Mouse (Mus musculus) MEL-GATA-1-ER (cell line): Measurements from ENCODE around the gene Siah1a.

Source experiments
- DNase-seq: peaks from one replicate; pipeline ENCODE4 v3.0.0-alpha.2; 2012; ENCODE audit warnings: low read depth; ENCODE audit errors: extremely low read depth

Siah1a gene

GRCm38 (mm10) chr8:86745221-86745934, at the start of gene Siah1a, which contains the start of gene Gm10638:
TSS of gene Siah1a (minus strand) at chr8:86745934.
TSS of gene Gm10638 (plus strand) at chr8:86745699.
- no peak for DNase-seq

DNA sequence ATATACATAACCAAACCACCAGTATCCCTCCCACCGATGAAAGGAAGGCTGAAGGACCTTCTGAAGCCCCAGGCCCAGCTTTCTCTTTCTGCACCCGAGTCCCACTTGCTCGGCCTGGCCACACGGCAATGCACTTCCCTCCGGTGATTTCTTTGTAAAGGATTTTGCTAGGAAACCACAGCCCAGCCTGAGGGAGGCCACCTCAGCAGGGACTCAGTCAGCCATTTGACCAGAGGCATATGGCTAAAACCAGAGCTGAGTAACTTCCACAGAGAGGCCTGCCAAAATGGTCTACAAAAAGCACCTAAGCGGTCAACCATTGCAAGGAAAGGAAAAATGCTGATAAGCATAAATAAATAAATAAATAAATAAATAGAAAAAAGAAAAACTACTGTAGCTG, 49.0 kb upstream of the Siah1a start:
- DNase-seq = no peak

DNA sequence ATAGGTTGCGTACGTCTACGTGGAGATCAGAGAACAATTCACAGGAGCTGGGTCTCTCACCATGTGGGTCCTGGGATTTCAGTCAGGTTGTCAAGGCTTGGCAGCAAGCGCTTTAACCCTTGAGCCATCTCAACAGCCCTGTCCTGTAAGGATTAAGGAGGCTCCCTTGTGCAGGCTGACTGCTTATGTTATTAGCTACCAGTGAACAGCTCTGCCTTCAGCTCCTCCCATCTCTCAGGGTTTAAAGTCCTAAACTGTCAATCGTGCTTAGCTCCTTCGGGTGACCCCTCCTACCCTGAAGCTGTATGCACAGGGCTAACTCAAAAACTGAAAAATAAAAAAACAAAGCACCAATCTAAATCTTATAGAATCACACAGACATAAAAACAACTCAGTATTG, 45.8 kb upstream of the Siah1a start:
- no peak for DNase-seq

GRCm38 (mm10) chr8:86789576-86789975, 43.8 kb upstream of the Siah1a start:
- no peak for DNase-seq

GRCm38 (mm10) chr8:86787891-86788420, 42.2 kb upstream of the Siah1a start:
- no peak for DNase-seq

- DNase-seq = no peak
These were observed 40.8 kb upstream of the Siah1a start for GRCm38 (mm10) chr8:86786498-86786897.

DNA sequence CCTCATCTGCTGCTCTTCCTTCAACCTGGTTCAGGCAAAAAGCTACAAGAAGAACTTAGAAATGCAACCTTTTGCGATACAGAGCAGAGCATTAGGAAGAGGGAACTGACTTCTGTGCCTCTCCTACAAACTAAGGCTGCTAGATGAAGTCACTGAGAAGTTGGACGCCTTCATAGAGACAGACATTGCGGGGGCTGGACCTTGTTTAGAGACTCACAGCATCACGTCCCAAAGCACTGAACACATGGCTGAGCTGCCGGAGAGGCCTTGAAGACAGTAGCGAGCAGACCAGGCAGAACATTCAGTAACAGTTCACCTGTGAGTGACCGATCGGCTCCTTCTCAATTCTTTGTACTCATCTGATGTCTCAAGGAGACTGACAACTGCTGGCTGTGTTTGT, 35.4 kb upstream of the Siah1a start:
- DNase-seq = no peak

DNA sequence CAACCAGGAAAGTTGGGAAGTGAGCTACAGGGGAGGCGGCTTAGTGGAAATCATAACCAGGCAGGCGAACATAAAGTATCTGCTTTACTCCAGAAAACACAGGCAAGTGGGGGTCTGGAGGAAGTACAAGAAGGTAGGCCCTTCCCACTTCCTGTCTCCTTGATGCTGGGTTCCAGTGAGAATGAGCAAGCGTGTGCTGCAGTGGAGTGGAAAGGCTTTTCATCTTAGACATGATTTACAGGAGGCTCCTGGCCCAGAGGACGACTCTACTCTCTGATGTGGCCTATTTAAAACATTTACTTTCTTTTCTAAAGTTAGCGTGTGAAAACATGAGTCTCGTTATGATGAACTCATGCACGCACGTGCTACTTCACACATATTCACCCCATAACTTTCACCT, 33.5 kb upstream of the Siah1a start:
- DNase-seq = no peak

DNA sequence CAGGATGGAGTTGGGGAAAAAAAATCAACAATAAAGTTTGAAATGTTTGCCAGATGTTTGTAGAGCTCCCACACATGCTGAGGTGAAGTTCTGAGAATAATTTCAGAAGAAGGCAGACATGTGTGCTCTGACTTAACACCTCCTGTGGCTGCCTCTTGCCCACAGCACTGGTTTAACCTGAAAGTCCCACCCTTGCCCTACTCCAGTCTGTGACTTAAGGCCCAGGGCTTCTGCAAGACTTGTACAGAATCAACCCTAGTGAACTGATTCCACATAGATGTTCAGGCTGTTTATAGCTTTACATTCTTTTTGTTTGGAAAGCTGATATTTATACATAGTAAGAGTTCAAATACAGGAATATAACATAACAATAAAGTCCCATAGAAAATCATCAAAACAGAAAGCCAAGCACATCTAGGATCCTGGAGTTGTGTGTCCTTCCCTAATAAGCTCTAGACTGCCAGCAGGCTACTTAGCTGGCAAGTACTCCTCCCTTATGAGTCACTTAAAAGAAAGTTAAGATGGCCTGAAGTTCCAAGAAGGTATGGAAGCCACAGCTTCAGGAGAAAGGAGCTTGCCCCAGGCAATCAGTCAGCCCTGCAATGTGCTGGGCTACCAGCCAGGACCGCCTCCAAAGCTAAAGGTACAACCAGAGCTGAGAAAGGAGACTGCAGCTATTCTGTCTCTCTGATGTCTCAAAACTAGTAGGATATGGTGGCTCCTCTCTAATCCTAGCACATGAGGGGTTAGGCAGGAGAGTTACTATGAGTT, 24.4 kb upstream of the Siah1a start:
- DNase-seq = no peak

- no peak for DNase-seq
These were observed 22.8 kb upstream of the Siah1a start for GRCm38 (mm10) chr8:86768499-86768898.

DNA sequence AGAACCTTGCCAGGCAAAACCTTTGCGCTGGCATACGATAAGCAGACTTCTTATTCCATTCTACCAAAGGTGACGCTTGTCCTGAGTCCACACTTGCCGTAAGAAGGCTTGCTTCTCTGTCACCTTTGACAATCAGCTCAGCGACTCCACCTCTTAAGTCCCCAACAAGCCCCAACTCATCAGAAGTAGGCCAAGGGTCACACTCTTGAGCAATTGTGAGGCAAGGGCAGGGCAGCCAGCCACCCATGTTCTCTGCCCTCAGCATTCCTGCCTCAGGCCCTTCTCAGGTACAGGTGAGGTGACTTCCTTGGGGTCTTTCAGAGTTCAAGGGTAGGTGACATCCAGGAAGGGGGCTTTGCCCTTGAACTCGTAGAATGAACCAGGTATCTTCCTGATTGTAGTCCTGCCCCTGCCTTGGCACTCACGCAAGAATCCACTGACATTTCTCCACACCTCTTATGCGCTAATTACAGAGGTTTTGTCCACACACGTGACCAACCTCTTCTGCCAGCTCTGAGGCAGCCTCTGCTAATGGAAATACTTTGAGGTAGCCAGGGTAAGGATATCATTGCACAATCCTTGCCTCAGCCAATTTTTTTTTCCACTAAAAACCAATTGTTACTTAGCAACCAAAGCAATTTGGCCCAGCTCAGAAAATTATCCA, 20.9 kb upstream of the Siah1a start:
- DNase-seq = no peak

- DNase-seq = no peak
These were observed 19.9 kb upstream of the Siah1a start for GRCm38 (mm10) chr8:86765669-86766068.

- DNase-seq = no peak
These were observed 19.4 kb upstream of the Siah1a start for GRCm38 (mm10) chr8:86765155-86765554.

- no peak for DNase-seq
These were observed 17.1 kb upstream of the Siah1a start for GRCm38 (mm10) chr8:86762806-86763205.

GRCm38 (mm10) chr8:86760746-86761145, 15.0 kb upstream of the Siah1a start:
- DNase-seq = no peak

GRCm38 (mm10) chr8:86759090-86759491, 13.4 kb upstream of the Siah1a start:
- no peak for DNase-seq

- no peak for DNase-seq
These were observed 12.9 kb upstream of the Siah1a start for GRCm38 (mm10) chr8:86758651-86759050.

DNA sequence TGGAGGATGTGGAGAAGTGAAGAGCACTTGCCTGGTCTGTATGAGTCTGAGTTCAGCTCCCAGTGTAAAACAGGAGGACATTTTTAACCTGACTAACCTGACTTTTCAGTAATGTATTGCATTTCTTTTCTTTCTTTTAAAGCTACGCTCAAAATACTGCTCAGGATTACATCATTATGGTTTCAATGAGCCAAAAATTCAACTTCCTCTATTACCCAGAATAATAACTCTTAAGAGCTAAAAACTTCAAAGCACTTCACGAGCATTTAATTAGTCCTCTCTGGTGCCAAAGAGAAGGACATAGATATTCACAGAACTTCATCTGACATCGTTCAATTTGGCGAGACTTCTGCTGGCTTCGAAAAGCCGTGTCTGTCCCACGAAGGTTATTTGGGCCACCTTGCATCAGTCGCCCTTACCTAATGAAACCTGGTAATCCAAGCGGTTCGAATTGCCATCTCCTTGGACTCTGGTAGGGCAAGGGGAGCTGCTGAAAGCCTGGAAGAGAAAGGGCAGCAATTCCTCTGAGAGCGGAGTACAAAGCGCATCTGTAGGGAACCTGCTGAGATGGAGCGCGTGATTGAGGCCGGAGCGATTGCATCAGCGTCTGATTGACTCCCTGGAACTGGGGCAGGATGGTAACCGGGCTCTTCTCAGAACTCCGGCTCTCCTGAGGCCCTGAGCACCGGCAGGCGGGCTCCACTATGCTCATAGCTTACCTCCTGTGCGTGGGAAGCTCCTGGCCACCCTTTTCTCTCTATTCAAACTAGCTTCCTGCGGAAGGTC, 11.4 kb upstream of the Siah1a start:
- DNase-seq = no peak

DNA sequence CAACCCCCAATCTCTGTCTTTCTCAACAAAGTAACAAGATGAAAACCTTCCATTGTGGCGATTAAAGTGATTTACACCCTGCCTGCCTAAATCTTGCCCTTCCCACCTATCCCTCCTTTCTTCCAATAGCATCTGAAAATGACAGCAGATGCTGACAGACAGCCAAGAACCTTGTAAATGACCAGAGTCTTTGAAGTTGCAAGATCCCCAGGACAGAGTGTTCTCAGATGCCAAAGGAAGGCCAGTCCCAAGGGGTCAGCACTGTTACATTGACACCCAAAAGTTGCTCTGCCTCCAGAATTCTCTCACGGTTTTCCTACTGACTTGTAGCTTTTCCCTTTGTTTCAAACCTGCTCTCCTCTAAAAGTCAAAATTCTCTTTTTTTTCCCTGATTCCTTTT, 4.1 kb upstream of the Siah1a start:
- no peak for DNase-seq

DNA sequence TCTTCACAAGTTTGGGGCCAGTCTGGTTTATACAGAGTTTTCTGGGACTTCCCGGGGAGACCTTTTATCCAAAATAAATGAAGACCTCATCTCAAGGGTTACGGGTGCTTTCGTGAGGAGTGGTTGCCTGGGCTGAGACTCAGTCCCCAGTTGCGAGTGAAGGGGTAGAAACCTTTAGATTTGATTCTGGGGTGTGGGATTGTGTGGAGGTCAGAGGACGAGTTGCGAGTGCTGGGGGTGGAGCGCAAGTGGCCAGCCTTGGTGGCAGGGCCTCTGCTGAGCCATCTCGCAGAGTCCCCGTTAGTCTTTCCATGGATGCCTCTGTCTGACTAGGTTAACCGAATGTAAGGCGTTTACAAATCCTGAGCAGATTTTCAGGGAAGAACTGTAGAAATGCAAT, 777 bp upstream of the Siah1a start:
- no peak for DNase-seq

DNA sequence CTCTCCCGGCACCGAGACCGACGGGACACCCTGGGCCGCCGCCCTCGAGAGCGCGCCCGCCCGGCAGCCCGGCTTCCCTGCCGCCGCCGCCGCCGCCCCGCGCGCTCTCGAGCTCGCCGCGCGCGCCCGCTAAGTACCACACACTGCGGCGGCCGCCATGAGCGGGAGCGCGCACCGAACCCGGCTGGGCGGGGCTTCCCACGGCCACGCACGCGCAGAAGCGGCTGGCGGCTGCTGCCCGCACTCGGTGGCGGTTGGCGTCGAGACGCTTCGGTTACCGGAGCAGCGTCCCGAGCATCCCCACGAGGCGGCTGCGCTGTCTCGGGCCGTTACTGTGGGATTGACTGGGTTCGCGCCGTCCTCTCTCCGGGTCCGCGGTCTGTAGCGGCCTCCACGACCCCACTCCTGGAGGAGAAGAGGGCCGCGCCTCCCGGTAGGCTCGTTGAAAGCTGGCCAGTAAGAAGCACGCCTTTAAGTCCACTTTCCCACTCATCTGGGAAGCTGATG, 254 bp upstream of the Siah1a start:
- DNase-seq = no peak
